Mouse (Mus musculus) small intestine, adult 2 months (tissue): ENCODE results near the gene Nipal3. TPM values are rescaled to one million over a fixed set of nuclear protein-coding genes. Genes with fewer than 3 reads are reported as not detected.

Source experiments
- H3K27ac ChIP-seq: fragments of 200-500 bp; 2 replicates; pipeline ENCODE4 v1.5.1; 2012; ENCODE audit warnings: low read depth, low read length, control low read depth, inconsistent platforms; ENCODE audit not compliant: insufficient read depth
- H3K27me3 ChIP-seq: fragments of 200-500 bp; 2 replicates; pipeline ENCODE4 v1.6.1; 2012; ENCODE audit warnings: mild to moderate bottlenecking, moderate library complexity, low read length, inconsistent platforms; ENCODE audit not compliant: control insufficient read depth, insufficient read depth
- H3K36me3 ChIP-seq: fragments of 200-500 bp; 2 replicates; pipeline ENCODE4 v1.6.1; 2012; ENCODE audit warnings: mild to moderate bottlenecking, low read length, control low read depth, inconsistent platforms; ENCODE audit not compliant: control insufficient read depth, insufficient read depth
- H3K4me1 ChIP-seq: fragments of 200-500 bp; 2 replicates; pipeline ENCODE4 v1.6.1; 2012; ENCODE audit warnings: low read length, inconsistent platforms, mixed read lengths; ENCODE audit not compliant: control insufficient read depth, insufficient read depth, insufficient read length
- H3K4me3 ChIP-seq: fragments of 200-500 bp; 2 replicates; pipeline ENCODE4 v1.5.1; 2012; ENCODE audit warnings: low read depth, mild to moderate bottlenecking, control low read depth, inconsistent platforms, low read length, moderate library complexity
- CTCF ChIP-seq: fragments of 200-500 bp; IDR thresholded peaks from 2 replicates; pipeline ENCODE4 v1.5.1; 2012; ENCODE audit warnings: low read depth, mild to moderate bottlenecking, control low read depth, inconsistent platforms, low read length, moderate library complexity, mixed read lengths; ENCODE audit not compliant: insufficient replicate concordance, insufficient read length; ENCODE audit errors: extremely low read depth
- POLR2A ChIP-seq: fragments of 200-500 bp; IDR thresholded peaks from 2 replicates; pipeline ENCODE4 v1.6.1; 2012; ENCODE audit warnings: low read depth, mild to moderate bottlenecking, control low read depth, inconsistent platforms, low read length, moderate library complexity
- WGBS: fragments of 180-500 bp; shearing (Covaris S2); methylation state at CpG from one replicate; pipeline ENCODE4 v1.1.7; 2018; 5-methylcytosine and 5-hydroxymethylcytosine counted together
- polyA plus RNA-seq: library from polyadenylated mRNA; depleted of rRNA; stranded (reverse); fragments of >200 nt; gene quantifications from 2 replicates; pipeline ENCODE4 v1.2.3, GENCODE M21; 2012

Gene Nipal3
- polyA plus RNA-seq, 1 experiment: 32.7 TPM

- Histone ChIP-seq H3K36me3 (no peaks in the 10 kb centered on the region), H3K27ac (peak overlapping the region; percentile 80)
- WGBS: 26% methylated on average over 12 of the region's 12 CpGs
Observed at GRCm38 (mm10) chr4:135518135-135518534, 23.3 kb upstream of the Nipal3 start.

GRCm38 (mm10) chr4:135516351-135517316, 21.8 kb upstream of the Nipal3 start:
- Histone ChIP-seq H3K27me3 (no peaks in the 10 kb centered on the region), H3K36me3 (no peaks in the 10 kb centered on the region), H3K27ac (peak overlapping the region; percentile 80; the same call in 1 of the 2 replicates), H3K4me3 (no peak overlapping the region), H3K4me1 (peaks cover 30% of the 10 kb centered on the region)
- no peak for TF ChIP-seq POLR2A
- peak; percentile 92 for TF ChIP-seq CTCF
- WGBS: 64% methylated on average over 15 of the region's 15 CpGs

More at GRCm38 (mm10) chr4:135518135-135518534, 23.3 kb upstream of the Nipal3 start:
- 0 out of 2 replicates have a peak overlapping the region, but pooled peaks have one; percentile 3 for H3K4me3 ChIP-seq
- no peak for TF ChIP-seq CTCF
- peaks cover 30% of the 10 kb centered on the region for H3K4me1 ChIP-seq
- H3K27me3 ChIP-seq: no peaks in the 10 kb centered on the region

- H3K27ac ChIP-seq: no peak overlapping the region
- peaks cover 32% of the 10 kb centered on the region for H3K4me1 ChIP-seq
- H3K4me3 ChIP-seq: no peak overlapping the region
- H3K27me3 ChIP-seq: no peaks in the 10 kb centered on the region
- no peaks in the 10 kb centered on the region for H3K36me3 ChIP-seq
- 87% methylated on average over 14 of the region's 14 CpGs for WGBS
- TF ChIP-seq POLR2A (no peak), CTCF (no peak)
Observed at GRCm38 (mm10) chr4:135514925-135515324, 20.1 kb upstream of the Nipal3 start.

DNA sequence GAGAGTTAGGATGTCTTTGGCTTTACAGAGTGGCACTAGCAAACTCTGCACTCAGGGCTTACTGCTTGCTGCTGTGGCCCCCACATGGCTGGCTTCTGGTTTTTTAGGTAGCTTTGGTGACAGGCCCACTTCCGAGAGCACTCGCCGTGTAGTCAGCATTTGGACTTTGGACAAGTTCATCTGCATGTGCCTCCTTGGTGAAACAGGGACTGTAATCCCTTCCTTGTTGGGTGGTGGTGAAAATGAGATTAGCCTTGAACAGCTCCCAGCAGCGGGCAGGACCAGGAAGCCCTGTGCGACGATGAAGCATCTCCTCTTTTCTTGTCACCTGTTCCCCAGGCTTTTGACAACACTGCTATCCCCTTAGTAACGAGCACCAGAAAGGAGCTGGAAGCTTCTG, 19.0 kb upstream of the Nipal3 start:
- Histone ChIP-seq H3K36me3 (no peaks in the 10 kb centered on the region), H3K4me1 (peaks cover 28% of the 10 kb centered on the region), H3K27ac (0 out of 2 replicates have a peak overlapping the region, but pooled peaks have one; percentile 19), H3K27me3 (no peaks in the 10 kb centered on the region), H3K4me3 (no peak overlapping the region)
- no peak for TF ChIP-seq CTCF
- no peak for TF ChIP-seq POLR2A
- 19% methylated on average over 7 of the region's 7 CpGs for WGBS

GRCm38 (mm10) chr4:135509515-135509914, 14.7 kb upstream of the Nipal3 start:
- no peak for TF ChIP-seq POLR2A
- no peak for TF ChIP-seq CTCF
- no peak overlapping the region for H3K27ac ChIP-seq
- H3K36me3 ChIP-seq: no peaks in the 10 kb centered on the region
- peaks cover 11% of the 10 kb centered on the region; the same call in 1 of the 2 replicates for H3K4me1 ChIP-seq
- H3K27me3 ChIP-seq: no peaks in the 10 kb centered on the region
- H3K4me3 ChIP-seq: no peak overlapping the region
- 54% methylated on average over 12 of the region's 12 CpGs for WGBS

GRCm38 (mm10) chr4:135508419-135509039, 13.7 kb upstream of the Nipal3 start:
- no peaks in the 10 kb centered on the region for H3K36me3 ChIP-seq
- H3K27me3 ChIP-seq: no peaks in the 10 kb centered on the region
- no peak overlapping the region for H3K4me3 ChIP-seq
- 0 out of 2 replicates have a peak, but pooled peaks cover 3% of the 10 kb centered on the region for H3K4me1 ChIP-seq
- peak; percentile 75; the same call in 1 of the 2 replicates for TF ChIP-seq CTCF
- TF ChIP-seq POLR2A: no peak
- 22% methylated on average over 13 of the region's 13 CpGs for WGBS
- no peak overlapping the region for H3K27ac ChIP-seq

DNA sequence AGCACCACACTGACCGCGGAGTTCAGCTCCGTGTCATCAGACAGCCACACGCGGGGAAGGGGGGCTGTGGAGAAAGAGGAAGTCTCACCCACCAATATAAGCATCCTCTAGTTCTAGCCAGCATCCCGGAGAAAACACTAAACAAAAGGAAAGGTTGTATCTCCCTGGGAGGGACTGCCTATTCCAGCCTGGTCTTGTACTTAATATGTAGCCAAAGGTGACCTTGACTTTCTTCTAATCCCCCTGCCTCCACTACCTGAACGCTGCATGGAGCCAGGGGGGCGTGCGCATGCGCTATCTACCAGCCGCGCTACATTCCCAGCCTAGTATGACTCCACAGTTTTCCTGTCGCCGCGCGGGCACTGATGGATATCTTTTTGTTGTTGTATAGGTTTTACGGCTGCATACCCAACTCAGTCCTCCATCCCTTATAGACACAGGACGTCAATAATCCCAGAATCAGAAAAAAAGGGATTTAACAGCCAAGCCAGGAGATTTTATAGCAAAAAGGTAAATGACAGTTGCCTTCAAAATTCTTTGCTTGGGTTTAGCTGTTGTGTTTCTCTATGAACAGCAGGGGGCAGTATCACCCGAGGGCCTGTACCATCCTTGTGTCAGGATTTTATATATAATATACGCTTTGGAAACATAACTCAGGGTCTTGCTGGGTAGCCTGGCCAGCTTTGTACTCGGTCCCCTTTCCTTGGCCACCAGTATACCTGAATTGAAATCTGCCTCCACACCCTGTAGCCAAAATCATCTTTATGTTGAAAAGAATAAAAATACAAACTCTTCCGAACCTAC, 12.9 kb upstream of the Nipal3 start:
- 12% methylated on average over 22 of the region's 22 CpGs for WGBS
- H3K4me1 ChIP-seq: 0 out of 2 replicates have a peak, but pooled peaks cover 2% of the 10 kb centered on the region
- peak; percentile 51; the same call in 1 of the 2 replicates for TF ChIP-seq CTCF
- TF ChIP-seq POLR2A: no peak
- no peak overlapping the region for H3K27ac ChIP-seq
- no peaks in the 10 kb centered on the region for H3K36me3 ChIP-seq
- H3K27me3 ChIP-seq: no peaks in the 10 kb centered on the region
- no peak overlapping the region for H3K4me3 ChIP-seq
